Mouse (Mus musculus) heart, embryonic 13.5 days (tissue): ENCODE results near the gene Timm10. TPM values are rescaled to one million over a fixed set of nuclear protein-coding genes. Genes with fewer than 3 reads are reported as not detected.
"Not testable (repeated sequence)": the region's sequence is repeated elsewhere in the genome, so short reads cannot be mapped to it uniquely, and the experiment has no call there.

Source experiments
- ATAC-seq: fragments of 200-750 bp; cut with Nextera tagmentation; 2 replicates; pipeline ENCODE4 v1.8.0; 2017; ENCODE audit warnings: moderate TSS enrichment; ENCODE audit not compliant: insufficient number of reproducible peaks, low FRiP score, low TSS enrichment; ENCODE audit errors: extremely low read depth
- H3K27ac ChIP-seq: fragments of 300-500 bp; sonication (generic); replicated peaks from 2 replicates; pipeline ENCODE4 v1.5.1; 2015; ENCODE audit warnings: moderate library complexity, mild to moderate bottlenecking, inconsistent platforms
- H3K27me3 ChIP-seq: fragments of 300-500 bp; sonication (generic); replicated peaks from 2 replicates; pipeline ENCODE4 v1.6.1; 2015; ENCODE audit warnings: mild to moderate bottlenecking, inconsistent platforms
- H3K36me3 ChIP-seq: fragments of 300-500 bp; sonication (generic); 2 replicates; pipeline ENCODE4 v1.6.1; 2015; ENCODE audit warnings: mild to moderate bottlenecking, inconsistent platforms
- H3K4me1 ChIP-seq: fragments of 300-500 bp; sonication (generic); 2 replicates; pipeline ENCODE4 v1.6.1; 2015; ENCODE audit warnings: inconsistent platforms
- H3K4me2 ChIP-seq: fragments of 300-500 bp; sonication (generic); 2 replicates; pipeline ENCODE4 v1.6.1; 2015; ENCODE audit warnings: inconsistent platforms, mild to moderate bottlenecking, moderate library complexity
- H3K4me3 ChIP-seq: fragments of 300-500 bp; sonication (generic); 2 replicates; pipeline ENCODE4 v1.5.1; 2015; ENCODE audit warnings: moderate library complexity, mild to moderate bottlenecking, inconsistent platforms
- H3K9ac ChIP-seq: fragments of 300-500 bp; sonication (generic); 2 replicates; pipeline ENCODE4 v1.6.1; 2015; ENCODE audit warnings: inconsistent platforms, mild to moderate bottlenecking, moderate library complexity
- H3K9me3 ChIP-seq: fragments of 300-500 bp; sonication (generic); 2 replicates; pipeline ENCODE4 v1.6.1; 2016; ENCODE audit warnings: inconsistent platforms
- WGBS: fragments of 180-500 bp; shearing (Covaris S2); methylation state at CpG from one replicate; pipeline ENCODE4 v1.1.7; 2015; ENCODE audit warnings: mixed read lengths; 5-methylcytosine and 5-hydroxymethylcytosine counted together
- polyA plus RNA-seq: library from polyadenylated mRNA; unstranded; fragments of >200 nt; fragmentation: Nextera tagmentation; extraction: Ambion mirVana; gene quantifications from 2 replicates; pipeline ENCODE4 v1.2.1, GENCODE M21; 2015

Timm10 gene
- polyA plus RNA-seq, 1 experiment from 2014 or later = 72.3 TPM

GRCm38 (mm10) chr2:84798493-84798921, 28.3 kb upstream of the Timm10 start, which contains the start of gene Ube2l6:
Gene Ube2l6 (plus strand): TSS chr2:84798828.
- H3K27ac ChIP-seq = peak within 1 kb of the TSS; percentile 82
- H3K36me3 ChIP-seq = peaks cover 9% of the 10 kb centered on the region
- peaks cover 19% of the 10 kb centered on the region; the same call in 1 of the 2 replicates for H3K9me3 ChIP-seq
- H3K9ac ChIP-seq = peak within 1 kb of the TSS; percentile 86
- WGBS = 1% methylated on average over 21 of the region's 21 CpGs
- H3K4me3 ChIP-seq = peak within 1 kb of the TSS; percentile 73
- H3K4me2 ChIP-seq = peak within 1 kb of the TSS; percentile 98
- H3K27me3 ChIP-seq = no peaks in the 10 kb centered on the region
- peaks cover 13% of the 10 kb centered on the region for H3K4me1 ChIP-seq
- peak; percentile 75 for ATAC-seq

GRCm38 (mm10) chr2:84799041-84799561, 27.7 kb upstream of the Timm10 start:
- peak overlapping the region; percentile 82 for H3K27ac ChIP-seq
- H3K4me3 ChIP-seq = peak overlapping the region; percentile 73
- H3K9me3 ChIP-seq = peaks cover 18% of the 10 kb centered on the region; the same call in 1 of the 2 replicates
- H3K4me2 ChIP-seq = peak overlapping the region; percentile 98
- peaks cover 13% of the 10 kb centered on the region for H3K4me1 ChIP-seq
- WGBS = under 1% methylated on average over 15 of the region's 16 CpGs
- H3K27me3 ChIP-seq = no peaks in the 10 kb centered on the region
- H3K36me3 ChIP-seq = peaks cover 15% of the 10 kb centered on the region
- H3K9ac ChIP-seq = peak overlapping the region; percentile 86
- ATAC-seq = no peak

- no peak for ATAC-seq
- 57% methylated on average over 4 of the region's 4 CpGs for WGBS
- Histone ChIP-seq H3K9ac (no peak overlapping the region; the same call in 1 of the 2 replicates), H3K4me3 (peak overlapping the region; percentile 73), H3K27me3 (no peaks in the 10 kb centered on the region), H3K4me1 (peaks cover 13% of the 10 kb centered on the region), H3K4me2 (peak overlapping the region; percentile 98), H3K9me3 (peaks cover 7% of the 10 kb centered on the region; the same call in 1 of the 2 replicates), H3K27ac (peak overlapping the region; percentile 36; the same call in 1 of the 2 replicates), H3K36me3 (peaks cover 24% of the 10 kb centered on the region)
These were observed 26.5 kb upstream of the Timm10 start for GRCm38 (mm10) chr2:84800304-84800703.

GRCm38 (mm10) chr2:84801223-84801622, 25.6 kb upstream of the Timm10 start:
- not testable (repeated sequence) for H3K9ac ChIP-seq, H3K9me3 ChIP-seq, ATAC-seq, H3K4me2 ChIP-seq, H3K4me3 ChIP-seq, H3K27me3 ChIP-seq, H3K27ac ChIP-seq
- whole genome bisulfite sequencing = 82% methylated on average over 5 of the region's 5 CpGs
- Histone ChIP-seq H3K4me1 (peaks cover 13% of the 10 kb centered on the region), H3K36me3 (peaks cover 29% of the 10 kb centered on the region)

GRCm38 (mm10) chr2:84803963-84804362, 22.8 kb upstream of the Timm10 start:
- Histone ChIP-seq H3K36me3 (peaks cover 50% of the 10 kb centered on the region), H3K4me1 (peaks cover 9% of the 10 kb centered on the region), H3K9me3 (no peaks in the 10 kb centered on the region), H3K4me3 (no peak overlapping the region), H3K9ac (no peak overlapping the region), H3K27ac (no peak overlapping the region), H3K27me3 (no peaks in the 10 kb centered on the region), H3K4me2 (no peak overlapping the region)
- 89% methylated on average over 7 of the region's 7 CpGs for WGBS
- ATAC-seq = no peak

GRCm38 (mm10) chr2:84806546-84806945, 20.3 kb upstream of the Timm10 start:
- ATAC-seq = no peak
- H3K27me3 ChIP-seq = no peaks in the 10 kb centered on the region
- no peak overlapping the region for H3K4me2 ChIP-seq
- peaks cover 55% of the 10 kb centered on the region for H3K36me3 ChIP-seq
- 44% methylated on average over 5 of the region's 5 CpGs for WGBS
- no peak overlapping the region for H3K4me3 ChIP-seq
- H3K27ac ChIP-seq = no peak overlapping the region
- H3K4me1 ChIP-seq = peaks cover 13% of the 10 kb centered on the region
- H3K9ac ChIP-seq = no peak overlapping the region
- H3K9me3 ChIP-seq = no peaks in the 10 kb centered on the region

- H3K27ac ChIP-seq = no peak overlapping the region
- no peaks in the 10 kb centered on the region for H3K27me3 ChIP-seq
- peaks cover 27% of the 10 kb centered on the region for H3K4me1 ChIP-seq
- no peaks in the 10 kb centered on the region for H3K9me3 ChIP-seq
- H3K4me2 ChIP-seq = no peak overlapping the region
- H3K9ac ChIP-seq = no peak overlapping the region
- H3K36me3 ChIP-seq = peaks cover 37% of the 10 kb centered on the region
- ATAC-seq = no peak
- no peak overlapping the region for H3K4me3 ChIP-seq
These were observed 17.5 kb upstream of the Timm10 start for GRCm38 (mm10) chr2:84809330-84809729.

GRCm38 (mm10) chr2:84810526-84810885, 16.3 kb upstream of the Timm10 start:
- Histone ChIP-seq H3K4me2 (peak overlapping the region; percentile 69), H3K4me3 (0 out of 2 replicates have a peak overlapping the region, but pooled peaks have one; percentile 43), H3K9ac (peak overlapping the region; percentile 25; the same call in 1 of the 2 replicates), H3K36me3 (peaks cover 31% of the 10 kb centered on the region), H3K9me3 (no peaks in the 10 kb centered on the region), H3K27ac (peak overlapping the region; percentile 86), H3K4me1 (peaks cover 27% of the 10 kb centered on the region), H3K27me3 (no peaks in the 10 kb centered on the region)
- 66% methylated on average over 6 of the region's 6 CpGs for WGBS
- ATAC-seq = no peak

- peak overlapping the region; percentile 70 for H3K9ac ChIP-seq
- H3K27ac ChIP-seq = peak overlapping the region; percentile 86
- ATAC-seq = peak; percentile 57; the same call in 1 of the 2 replicates
- 18% methylated on average over 26 of the region's 26 CpGs for WGBS
- H3K4me2 ChIP-seq = peak overlapping the region; percentile 69
- peaks cover 27% of the 10 kb centered on the region for H3K4me1 ChIP-seq
- H3K27me3 ChIP-seq = no peaks in the 10 kb centered on the region
- H3K4me3 ChIP-seq = peak overlapping the region; percentile 43
- no peaks in the 10 kb centered on the region for H3K9me3 ChIP-seq
- peaks cover 28% of the 10 kb centered on the region for H3K36me3 ChIP-seq
These were observed 15.8 kb upstream of the Timm10 start for GRCm38 (mm10) chr2:84810886-84811577.

GRCm38 (mm10) chr2:84811880-84812279, 14.9 kb upstream of the Timm10 start:
- Histone ChIP-seq H3K4me1 (peaks cover 27% of the 10 kb centered on the region), H3K27me3 (no peaks in the 10 kb centered on the region), H3K9me3 (no peaks in the 10 kb centered on the region), H3K27ac (peak overlapping the region; percentile 86), H3K36me3 (peaks cover 19% of the 10 kb centered on the region), H3K4me2 (peak overlapping the region; percentile 69), H3K9ac (peak overlapping the region; percentile 11; the same call in 1 of the 2 replicates), H3K4me3 (no peak overlapping the region)
- WGBS = 11% methylated on average over 7 of the region's 7 CpGs
- ATAC-seq = peak; percentile 76

- Histone ChIP-seq H3K27ac (peak overlapping the region; percentile 86), H3K9me3 (no peaks in the 10 kb centered on the region), H3K4me2 (peak overlapping the region; percentile 69), H3K4me3 (no peak overlapping the region), H3K27me3 (no peaks in the 10 kb centered on the region), H3K9ac (no peak overlapping the region; the same call in 1 of the 2 replicates), H3K36me3 (peaks cover 17% of the 10 kb centered on the region), H3K4me1 (peaks cover 27% of the 10 kb centered on the region)
- no peak for ATAC-seq
- WGBS = 74% methylated on average over 6 of the region's 6 CpGs
These were observed 14.1 kb upstream of the Timm10 start for GRCm38 (mm10) chr2:84812676-84813075.
